Mouse (Mus musculus) neural tube, embryonic 11.5 days (tissue): ENCODE results near the gene Cpb2. TPM values are rescaled to one million over a fixed set of nuclear protein-coding genes. Genes with fewer than 3 reads are reported as not detected.

Source experiments
- ATAC-seq: fragments of 200-750 bp; cut with Nextera tagmentation; 2 replicates; pipeline ENCODE4 v1.8.0; 2017; ENCODE audit warnings: moderate number of reproducible peaks, mild to moderate bottlenecking, moderate TSS enrichment, moderate library complexity; ENCODE audit not compliant: insufficient read depth, low FRiP score, low TSS enrichment
- DNase-seq: peaks from one replicate; pipeline ENCODE4 v3.0.0-alpha.2; 2015; ENCODE audit warnings: low spot score
- H3K27ac ChIP-seq: fragments of 300-500 bp; sonication (generic); 2 replicates; pipeline ENCODE4 v1.5.1; 2014; ENCODE audit warnings: low read depth, mild to moderate bottlenecking, low read length
- H3K27me3 ChIP-seq: fragments of 300-500 bp; sonication (generic); 2 replicates; pipeline ENCODE4 v1.6.1; 2014; ENCODE audit warnings: mild to moderate bottlenecking, low read length, mixed read lengths; ENCODE audit not compliant: control insufficient read depth, insufficient read depth
- H3K36me3 ChIP-seq: fragments of 300-500 bp; sonication (generic); 2 replicates; pipeline ENCODE4 v1.6.1; 2014; ENCODE audit warnings: mild to moderate bottlenecking, low read length, moderate library complexity, mixed read lengths; ENCODE audit not compliant: control insufficient read depth, insufficient read depth
- H3K4me1 ChIP-seq: fragments of 300-500 bp; sonication (generic); 2 replicates; pipeline ENCODE4 v1.6.1; 2014; ENCODE audit warnings: low read length, mixed read lengths; ENCODE audit not compliant: control insufficient read depth, insufficient read depth
- H3K4me2 ChIP-seq: fragments of 300-500 bp; sonication (generic); 2 replicates; pipeline ENCODE4 v1.6.1; 2014; ENCODE audit warnings: low read depth, mild to moderate bottlenecking, moderate library complexity
- H3K4me3 ChIP-seq: fragments of 300-500 bp; sonication (generic); 2 replicates; pipeline ENCODE4 v1.5.1; 2014; ENCODE audit warnings: low read depth, low read length
- H3K9ac ChIP-seq: fragments of 300-500 bp; sonication (generic); 2 replicates; pipeline ENCODE4 v1.6.1; 2014; ENCODE audit warnings: mild to moderate bottlenecking, low read length
- H3K9me3 ChIP-seq: fragments of 300-500 bp; sonication (generic); 2 replicates; pipeline ENCODE4 v1.6.1; 2016; ENCODE audit warnings: low read length; ENCODE audit not compliant: control insufficient read depth
- WGBS: fragments of 180-500 bp; shearing (Covaris S2); extraction: QIAGEN DNeasy Blood & Tissue Kit; methylation state at CpG from one replicate; pipeline ENCODE4 v1.1.7; 2014; 5-methylcytosine and 5-hydroxymethylcytosine counted together
- polyA plus RNA-seq: library from polyadenylated mRNA; unstranded; fragments of >200 nt; fragmentation: Nextera tagmentation; extraction: Ambion mirVana; gene quantifications from 2 replicates; pipeline ENCODE4 v1.2.1, GENCODE M21; 2014

Gene Cpb2
- polyA plus RNA-seq, 1 experiment from 2014 or later = 0.16 TPM

DNA sequence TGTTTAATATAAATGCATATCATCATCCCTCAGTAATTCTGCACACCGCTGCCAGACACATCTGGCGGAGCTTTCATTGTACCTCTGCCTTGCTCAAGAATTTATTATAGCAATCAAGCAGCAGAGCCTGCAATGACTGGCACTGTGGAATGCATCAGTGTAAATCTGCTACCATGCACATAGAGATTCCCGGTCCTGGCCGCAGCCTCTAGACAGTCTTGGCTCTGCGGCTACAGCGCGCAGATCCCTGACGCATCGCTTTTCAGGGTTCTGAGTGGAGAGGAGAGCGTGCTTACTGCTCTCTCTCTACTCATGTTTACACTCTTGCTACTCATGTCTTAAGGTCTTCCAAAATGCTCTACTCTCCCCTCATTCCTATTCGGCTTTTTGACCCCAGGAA lies 28.3 kb upstream of the Cpb2 start:
- Histone ChIP-seq H3K4me1 (no peaks in the 10 kb centered on the region), H3K36me3 (no peaks in the 10 kb centered on the region), H3K9ac (no peak overlapping the region), H3K27ac (no peak overlapping the region), H3K27me3 (no peaks in the 10 kb centered on the region), H3K9me3 (no peaks in the 10 kb centered on the region), H3K4me2 (no peak overlapping the region), H3K4me3 (no peak overlapping the region)
- WGBS = 74% methylated on average over 11 of the region's 11 CpGs
- ATAC-seq (peak; percentile 54; the same call in 1 of the 2 replicates), DNase-seq (no peak)

GRCm38 (mm10) chr14:75218843-75219242 lies 23.2 kb upstream of the Cpb2 start:
- peak; percentile 9; the same call in 1 of the 2 replicates for ATAC-seq
- Histone ChIP-seq H3K4me2 (no peak overlapping the region), H3K4me1 (no peaks in the 10 kb centered on the region), H3K4me3 (no peak overlapping the region), H3K9me3 (no peaks in the 10 kb centered on the region), H3K27ac (peak overlapping the region; percentile 47; the same call in 1 of the 2 replicates), H3K9ac (no peak overlapping the region), H3K36me3 (no peaks in the 10 kb centered on the region), H3K27me3 (no peaks in the 10 kb centered on the region)
- 88% methylated on average over 2 of the region's 2 CpGs for WGBS
- no peak for DNase-seq

GRCm38 (mm10) chr14:75219250-75219913 lies 22.7 kb upstream of the Cpb2 start:
- Histone ChIP-seq H3K4me3 (no peak overlapping the region), H3K9ac (no peak overlapping the region), H3K36me3 (no peaks in the 10 kb centered on the region), H3K9me3 (no peaks in the 10 kb centered on the region), H3K27me3 (no peaks in the 10 kb centered on the region), H3K4me2 (no peak overlapping the region), H3K4me1 (no peaks in the 10 kb centered on the region), H3K27ac (peak overlapping the region; percentile 31)
- ATAC-seq = peak; percentile 84
- 63% methylated on average over 5 of the region's 5 CpGs for WGBS
- DNase-seq = peak; percentile 36

DNA sequence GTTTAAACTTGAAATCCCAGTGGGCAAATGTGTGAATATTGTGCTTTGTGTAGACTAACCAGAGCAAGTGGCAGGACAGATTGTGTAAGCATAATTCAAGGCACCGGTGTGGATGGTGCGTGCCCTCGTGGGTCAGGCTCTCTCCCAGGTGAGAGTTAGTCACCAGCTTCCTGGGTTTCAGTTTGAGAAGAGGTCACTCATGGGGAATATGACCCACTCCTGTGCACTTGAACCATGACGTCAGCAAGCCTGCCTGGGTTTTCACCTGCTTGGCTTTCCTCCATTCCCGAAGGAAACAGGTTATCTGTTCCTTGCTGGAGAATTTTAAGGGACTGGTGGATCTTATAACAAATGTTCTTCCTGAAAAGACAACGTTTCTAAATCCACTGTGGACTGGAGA lies 19.7 kb upstream of the Cpb2 start:
- WGBS = 86% methylated on average over 6 of the region's 6 CpGs
- H3K36me3 ChIP-seq = no peaks in the 10 kb centered on the region
- H3K4me2 ChIP-seq = no peak overlapping the region
- no peaks in the 10 kb centered on the region for H3K9me3 ChIP-seq
- no peak overlapping the region for H3K27ac ChIP-seq
- no peaks in the 10 kb centered on the region for H3K27me3 ChIP-seq
- ATAC-seq = no peak
- no peak for DNase-seq
- no peak overlapping the region for H3K4me3 ChIP-seq
- H3K9ac ChIP-seq = no peak overlapping the region
- no peaks in the 10 kb centered on the region for H3K4me1 ChIP-seq

GRCm38 (mm10) chr14:75227453-75228084 lies 14.5 kb upstream of the Cpb2 start:
- 84% methylated on average over 6 of the region's 6 CpGs for WGBS
- DNase-seq = no peak
- H3K4me1 ChIP-seq = no peaks in the 10 kb centered on the region
- no peak overlapping the region for H3K27ac ChIP-seq
- no peaks in the 10 kb centered on the region for H3K9me3 ChIP-seq
- no peak overlapping the region for H3K4me3 ChIP-seq
- no peak for ATAC-seq
- no peak overlapping the region for H3K4me2 ChIP-seq
- no peaks in the 10 kb centered on the region for H3K36me3 ChIP-seq
- H3K9ac ChIP-seq = no peak overlapping the region
- H3K27me3 ChIP-seq = no peaks in the 10 kb centered on the region

DNA sequence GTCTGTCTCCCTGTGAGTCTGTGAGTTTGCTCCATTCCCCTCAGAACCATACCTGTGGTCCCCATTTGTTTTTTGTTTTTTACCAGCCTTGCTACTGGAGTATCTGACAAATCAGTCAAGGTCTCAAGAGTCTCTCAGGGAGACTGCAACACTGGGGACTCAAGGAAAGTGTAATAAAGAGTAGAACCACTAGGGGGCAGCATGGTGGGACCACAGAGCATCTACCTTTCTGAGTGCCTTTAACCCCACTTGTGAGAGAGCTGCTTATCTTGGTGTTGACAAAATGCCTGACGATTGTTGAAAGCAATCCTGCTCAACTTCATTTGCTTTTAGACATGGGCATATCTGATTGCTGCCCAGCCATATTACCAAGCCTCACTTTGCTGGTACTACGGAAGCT lies 12.3 kb upstream of the Cpb2 start:
- peak; percentile 22 for DNase-seq
- no peaks in the 10 kb centered on the region for H3K36me3 ChIP-seq
- no peaks in the 10 kb centered on the region for H3K4me1 ChIP-seq
- no peak overlapping the region for H3K9ac ChIP-seq
- WGBS = 73% methylated on average over 2 of the region's 2 CpGs
- H3K27ac ChIP-seq = no peak overlapping the region
- no peaks in the 10 kb centered on the region for H3K27me3 ChIP-seq
- ATAC-seq = no peak
- no peak overlapping the region for H3K4me2 ChIP-seq
- H3K4me3 ChIP-seq = no peak overlapping the region
- H3K9me3 ChIP-seq = no peaks in the 10 kb centered on the region

- no peaks in the 10 kb centered on the region for H3K27me3 ChIP-seq
- no peaks in the 10 kb centered on the region for H3K36me3 ChIP-seq
- H3K27ac ChIP-seq = no peak overlapping the region
- H3K9me3 ChIP-seq = no peaks in the 10 kb centered on the region
- 0 out of 2 replicates have a peak, but pooled peaks cover 2% of the 10 kb centered on the region for H3K4me1 ChIP-seq
- 90% methylated on average over 5 of the region's 5 CpGs for WGBS
- ATAC-seq (no peak), DNase-seq (no peak)
- H3K4me3 ChIP-seq = no peak overlapping the region
- H3K9ac ChIP-seq = no peak overlapping the region
- H3K4me2 ChIP-seq = no peak overlapping the region
Measured at GRCm38 (mm10) chr14:75233070-75233469, 9.0 kb upstream of the Cpb2 start.

DNA sequence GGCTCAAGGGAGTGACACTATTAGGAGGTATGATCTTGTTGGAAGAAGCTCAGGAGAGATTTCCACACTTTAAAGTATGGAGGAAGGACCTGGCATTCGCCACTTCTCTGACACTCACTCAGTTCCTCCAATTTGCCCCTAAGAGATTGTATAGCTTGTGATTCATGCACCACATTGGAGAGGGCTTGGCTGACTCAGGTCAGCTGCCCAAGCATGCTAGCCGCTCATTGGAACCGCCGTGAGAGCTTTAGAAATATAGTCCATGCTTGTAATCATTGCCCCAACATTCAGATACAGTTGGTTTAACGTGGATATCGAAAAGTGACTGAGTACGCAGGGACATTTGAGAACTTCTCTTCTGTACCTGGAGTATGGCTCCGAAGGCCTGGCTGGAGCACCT lies 6.5 kb upstream of the Cpb2 start:
- Histone ChIP-seq H3K27ac (peak overlapping the region; percentile 60; the same call in 1 of the 2 replicates), H3K9me3 (no peaks in the 10 kb centered on the region), H3K36me3 (no peaks in the 10 kb centered on the region), H3K27me3 (no peaks in the 10 kb centered on the region), H3K4me3 (no peak overlapping the region), H3K9ac (no peak overlapping the region), H3K4me1 (0 out of 2 replicates have a peak, but pooled peaks cover 2% of the 10 kb centered on the region), H3K4me2 (no peak overlapping the region)
- WGBS = 73% methylated on average over 8 of the region's 8 CpGs
- ATAC-seq (peak; percentile 28; the same call in 1 of the 2 replicates), DNase-seq (peak; percentile 17)
